Mouse (Mus musculus) stomach, postnatal 0 days (tissue): ENCODE measurements at regions not wholly inside any gene's neighbourhood (a gene's known extent, or its start where the extent isn't known, plus 50 kb on each side); places are given as distances from the start of the nearest gene placed in this dataset.

Experiments
- CTCF ChIP-seq: IDR thresholded peaks from 2 replicates; pipeline ENCODE4 v1.5.1; 2016; ENCODE audit warnings: antibody characterized with exemption, low read depth, mild to moderate bottlenecking, moderate library complexity
- EP300 ChIP-seq: optimal IDR thresholded peaks from 2 replicates; pipeline ENCODE3; 2016; ENCODE audit warnings: antibody characterized with exemption

GRCm38 (mm10) chr1:137577639-137578038 lies 597.9 kb downstream of the Ptprc start:
- TF ChIP-seq EP300 (no peak), CTCF (no peak)
